Comparison of ENCODE assay signal across 11 mouse cellular contexts in genomic region chr2:157808368-157808923, GRCm38 (mm10).
DNase-seq lines count a peak whose midpoint lies in the region; ATAC-seq and TF ChIP-seq lines count a peak whose summit lies in the region.
"Had no signal": no experiment of that assay in that cellular context is flagged by ENCODE, and none has a peak within 500 bp of the region (broad histone marks: within the 10 kb centered on the region; RNA-seq: fewer than 3 reads in every experiment).

No protein-coding gene starts in this region.

- dilution Hi-C loops in CH12.LX (cut with MboI; ENCODE audit: extremely low pct_ligation_motif_present, extremely low pct_unique_long_range_greater_than_20kb, low sequenced_read_pairs): no loop called here

- H3K9me3 ChIP-seq in heart, embryonic 16.5 days (replicated peaks; ENCODE audit: control insufficient read depth, low read length): no peaks in the 10 kb centered on the region
- H3K9me3 ChIP-seq in CH12.LX (replicated peaks; ENCODE audit: low read length): no peaks in the 10 kb centered on the region
- H3K9me3 ChIP-seq in embryonic facial prominence, embryonic 10.5 days: no peaks in the 10 kb centered on the region
- H3K9me3 ChIP-seq: lung, embryonic 15.5 days; neural tube, embryonic 12.5 days had no signal

- no peak for TF ChIP-seq POLR2A in CH12.LX (IDR thresholded peaks at IDR 0.05; ENCODE audit: low read depth, low read length)

- TF ChIP-seq RAD21 in CH12.LX (IDR thresholded peaks at IDR 0.05; ENCODE audit: low read depth, low read length): no peak

- peaks cover 5% of the 10 kb centered on the region for H3K36me3 ChIP-seq in heart, embryonic 16.5 days (ENCODE audit: control insufficient read depth, insufficient read depth)
- H3K36me3 ChIP-seq in CH12.LX (replicated peaks in 1 of 2; ENCODE audit: control insufficient read depth in 1 of 2, insufficient read depth in 1 of 2, low read length in 1 of 2): peaks cover 25 to 44% of the 10 kb centered on the region in 2 experiments
- H3K36me3 ChIP-seq in embryonic facial prominence, embryonic 10.5 days (replicated peaks): peaks cover 38% of the 10 kb centered on the region
- H3K36me3 ChIP-seq: lung, embryonic 15.5 days had no signal

- no peak for DNase-seq in heart, adult 8-10 months (ENCODE audit: low spot score)
- peak; percentile 17 for DNase-seq in CH12.LX (ENCODE audit: extremely low read depth)
- DNase-seq in embryonic facial prominence, embryonic 10.5 days (ENCODE audit: low spot score): no peak
- DNase-seq in ovary, postnatal 36 days (ENCODE audit: low spot score): no peak
- no peak for DNase-seq in lung, adult 18-20 months
- no peak for DNase-seq in frontal cortex, adult 2 months (ENCODE audit: extremely low spot score in 1 of 2, low spot score in 1 of 2)
- DNase-seq: cerebellum, postnatal 25 days had no signal

- no peak overlapping the region for H3K4me2 ChIP-seq in heart, embryonic 16.5 days (ENCODE audit: low read depth, low read length)
- no peak overlapping the region for H3K4me2 ChIP-seq in CH12.LX (ENCODE audit: insufficient read depth, low read depth, poor library complexity, severe bottlenecking)
- H3K4me2 ChIP-seq: lung, embryonic 15.5 days; neural tube, embryonic 12.5 days had no signal

- H3K27me3 ChIP-seq in heart, embryonic 16.5 days (ENCODE audit: control insufficient read depth, insufficient read depth, low read length): 0 out of 2 replicates have a peak, but pooled peaks cover 5% of the 10 kb centered on the region
- no peaks in the 10 kb centered on the region for H3K27me3 ChIP-seq in CH12.LX (replicated peaks)
- H3K27me3 ChIP-seq in embryonic facial prominence, embryonic 10.5 days (replicated peaks; ENCODE audit: low read depth, poor library complexity, severe bottlenecking): no peaks in the 10 kb centered on the region
- H3K27me3 ChIP-seq: lung, embryonic 15.5 days; neural tube, embryonic 12.5 days had no signal

- 0 out of 2 replicates have a peak overlapping the region, but pooled peaks have one; percentile 37 for H3K27ac ChIP-seq in heart, embryonic 16.5 days (ENCODE audit: low read length)
- no peak overlapping the region for H3K27ac ChIP-seq in CH12.LX (ENCODE audit: insufficient read depth, low read depth)
- 0 out of 2 replicates have a peak overlapping the region, but pooled peaks have one; percentile 59 for H3K27ac ChIP-seq in embryonic facial prominence, embryonic 10.5 days (replicated peaks)
- H3K27ac ChIP-seq: lung, embryonic 15.5 days; neural tube, embryonic 12.5 days had no signal

- ATAC-seq in heart, embryonic 16.5 days (replicated peaks; ENCODE audit: extremely low read depth, insufficient read depth, low FRiP score): 0 out of 2 replicates have a peak, but pooled peaks have one; percentile 23
- ATAC-seq in megakaryocyte, adult 5-6 weeks (ENCODE audit: poor library complexity, severe bottlenecking): peak; percentile 61

- in situ Hi-C loops in CH12.LX (cut with MboI; ENCODE audit: low pct_ligation_motif_present, low pct_unique_long_range_greater_than_20kb, low sequenced_read_pairs): no loop called here

- 0 out of 2 replicates have a peak overlapping the region, but pooled peaks have one; percentile 1 for H3K9ac ChIP-seq in heart, embryonic 16.5 days (ENCODE audit: low read length)
- no peak overlapping the region for H3K9ac ChIP-seq in CH12.LX (ENCODE audit: insufficient read depth, low read depth)
- H3K9ac ChIP-seq: lung, embryonic 15.5 days; neural tube, embryonic 12.5 days had no signal

- no peaks in the 10 kb centered on the region for H3K79me2 ChIP-seq in CH12.LX (replicated peaks; ENCODE audit: control insufficient read depth, extremely low read depth, insufficient read depth, poor library complexity, severe bottlenecking)

- H3K4me3 ChIP-seq in heart, embryonic 16.5 days (ENCODE audit: low read length): no peak overlapping the region
- H3K4me3 ChIP-seq in CH12.LX (replicated peaks in 1 of 3; ENCODE audit: low read depth in 2 of 3, low read length in 2 of 3, poor library complexity in 1 of 3): no peak overlapping the region
- H3K4me3 ChIP-seq in embryonic facial prominence, embryonic 10.5 days: no peak overlapping the region
- H3K4me3 ChIP-seq: lung, embryonic 15.5 days; neural tube, embryonic 12.5 days had no signal

- TF ChIP-seq CTCF in CH12.LX (conservative IDR thresholded peaks at IDR 0.05 in 1 of 2, IDR thresholded peaks at IDR 0.05 in 1 of 2; ENCODE audit: low read depth in 2 of 2, low read length in 2 of 2): no peak

- peaks cover 17% of the 10 kb centered on the region for H3K4me1 ChIP-seq in heart, embryonic 16.5 days (ENCODE audit: control insufficient read depth, insufficient read depth, low read length)
- peaks cover 8 to 54% of the 10 kb centered on the region in 2 experiments for H3K4me1 ChIP-seq in CH12.LX (ENCODE audit: control insufficient read depth in 1 of 2, insufficient read depth in 2 of 2)
- H3K4me1 ChIP-seq in embryonic facial prominence, embryonic 10.5 days: peaks cover 40% of the 10 kb centered on the region
- H3K4me1 ChIP-seq: lung, embryonic 15.5 days had no signal

- TF ChIP-seq EP300 in CH12.LX (IDR thresholded peaks at IDR 0.05; ENCODE audit: low read length): no peak

- 54% methylated on average over 7 of the region's 7 CpGs for WGBS in heart, embryonic 16.5 days
- 60% methylated on average over 7 of the region's 7 CpGs for WGBS in embryonic facial prominence, embryonic 10.5 days

TF ChIP-seq in CH12.LX, 34 proteins besides CTCF, POLR2A, EP300 and RAD21:
- TF ChIP-seq ZNF384 (IDR thresholded peaks at IDR 0.05; ENCODE audit: low read depth, low read length) (no peak), MXI1 (IDR thresholded peaks at IDR 0.05; ENCODE audit: low read depth, low read length) (no peak), JUND (conservative IDR thresholded peaks at IDR 0.05; ENCODE audit: low read depth, low read length) (no peak), TBP (conservative IDR thresholded peaks at IDR 0.05; ENCODE audit: low read depth, low read length) (no peak), NELFE (IDR thresholded peaks at IDR 0.05; ENCODE audit: low read depth, low read length) (no peak), ZMIZ1 (IDR thresholded peaks at IDR 0.05; ENCODE audit: low read depth, low read length) (no peak), CHD1 (IDR thresholded peaks at IDR 0.05; ENCODE audit: low read depth, low read length) (no peak), MAX (IDR thresholded peaks at IDR 0.05; ENCODE audit: low read length) (no peak), TCF12 (IDR thresholded peaks at IDR 0.05; ENCODE audit: low read depth, low read length) (no peak), CHD2 (IDR thresholded peaks at IDR 0.05; ENCODE audit: low read length) (no peak), NRF1 (IDR thresholded peaks at IDR 0.05; ENCODE audit: low read depth, low read length) (no peak), UBTF (IDR thresholded peaks at IDR 0.05; ENCODE audit: low read depth, low read length) (no peak), KAT2A (IDR thresholded peaks at IDR 0.05; ENCODE audit: insufficient replicate concordance, low read length) (no peak), ZC3H11A (IDR thresholded peaks at IDR 0.05; ENCODE audit: low read depth, low read length) (no peak), ETS1 (conservative IDR thresholded peaks at IDR 0.05; ENCODE audit: low read depth, low read length) (no peak)
